Mouse (Mus musculus) lung, embryonic 15.5 days (tissue): ENCODE data around the gene Asf1a. TPM values are rescaled to one million over a fixed set of nuclear protein-coding genes. Genes with fewer than 3 reads are reported as not detected.

Experiments
- ATAC-seq: fragments of 200-750 bp; cut with Nextera tagmentation; 2 replicates; pipeline ENCODE4 v1.8.0; 2017; ENCODE audit warnings: moderate number of reproducible peaks, borderline replicate concordance; ENCODE audit not compliant: low FRiP score, low TSS enrichment; ENCODE audit errors: extremely low read depth
- H3K27ac ChIP-seq: fragments of 300-500 bp; sonication (generic); 2 replicates; pipeline ENCODE4 v1.5.1; 2015; ENCODE audit warnings: moderate library complexity, mild to moderate bottlenecking, inconsistent platforms
- H3K27me3 ChIP-seq: fragments of 300-500 bp; sonication (generic); 2 replicates; pipeline ENCODE4 v1.6.1; 2015; ENCODE audit warnings: inconsistent platforms
- H3K36me3 ChIP-seq: fragments of 300-500 bp; sonication (generic); 2 replicates; pipeline ENCODE4 v1.6.1; 2015; ENCODE audit warnings: inconsistent platforms
- H3K4me1 ChIP-seq: fragments of 300-500 bp; sonication (generic); 2 replicates; pipeline ENCODE4 v1.6.1; 2015; ENCODE audit warnings: inconsistent platforms
- H3K4me2 ChIP-seq: fragments of 300-500 bp; sonication (generic); 2 replicates; pipeline ENCODE4 v1.6.1; 2015; ENCODE audit warnings: inconsistent platforms, mild to moderate bottlenecking, moderate library complexity
- H3K4me3 ChIP-seq: fragments of 300-500 bp; sonication (generic); 2 replicates; pipeline ENCODE4 v1.5.1; 2015; ENCODE audit warnings: mild to moderate bottlenecking, inconsistent platforms
- H3K9ac ChIP-seq: fragments of 300-500 bp; sonication (generic); 2 replicates; pipeline ENCODE4 v1.6.1; 2015; ENCODE audit warnings: inconsistent platforms
- H3K9me3 ChIP-seq: fragments of 300-500 bp; sonication (generic); 2 replicates; pipeline ENCODE4 v1.6.1; 2016; ENCODE audit warnings: inconsistent platforms
- WGBS: fragments of 180-500 bp; shearing (Covaris S2); methylation state at CpG from one replicate; pipeline ENCODE4 v1.1.7; 2015; 5-methylcytosine and 5-hydroxymethylcytosine counted together
- polyA plus RNA-seq: library from polyadenylated mRNA; unstranded; fragments of >200 nt; fragmentation: Nextera tagmentation; extraction: Ambion mirVana; gene quantifications from 2 replicates; pipeline ENCODE4 v1.2.1, GENCODE M21; 2015

Asf1a gene
- polyA plus RNA-seq = 122 and 128 TPM in 2 replicates

- 0 out of 2 replicates have a peak, but pooled peaks cover 10% of the 10 kb centered on the region for H3K36me3 ChIP-seq
- peak; percentile 99 for ATAC-seq
- 2% methylated on average over 52 of the region's 52 CpGs for WGBS
- H3K27me3 ChIP-seq = no peaks in the 10 kb centered on the region
- peak within 1 kb of the TSS; percentile 96 for H3K9ac ChIP-seq
- peaks cover 26% of the 10 kb centered on the region for H3K4me1 ChIP-seq
- H3K27ac ChIP-seq = peak within 1 kb of the TSS; percentile 99
- peak within 1 kb of the TSS; percentile 99 for H3K4me3 ChIP-seq
- H3K9me3 ChIP-seq = no peaks in the 10 kb centered on the region
- peak within 1 kb of the TSS; percentile 72 for H3K4me2 ChIP-seq
Measured at GRCm38 (mm10) chr10:53596677-53597120, at the start of gene Asf1a. TSS of gene Asf1a (plus strand) at chr10:53596757.

- no peak for ATAC-seq
- 87% methylated on average over 5 of the region's 5 CpGs for WGBS
- no peak overlapping the region for H3K4me3 ChIP-seq
- H3K4me2 ChIP-seq = no peak overlapping the region
- no peaks in the 10 kb centered on the region for H3K36me3 ChIP-seq
- H3K9ac ChIP-seq = no peak overlapping the region
- H3K4me1 ChIP-seq = no peaks in the 10 kb centered on the region
- H3K27ac ChIP-seq = no peak overlapping the region
- H3K9me3 ChIP-seq = no peaks in the 10 kb centered on the region
- H3K27me3 ChIP-seq = no peaks in the 10 kb centered on the region
Measured at GRCm38 (mm10) chr10:53562001-53562400, 34.6 kb upstream of the Asf1a start.

GRCm38 (mm10) chr10:53565538-53565937 is 31.0 kb upstream of the Asf1a start:
- H3K4me2 ChIP-seq = no peak overlapping the region
- no peaks in the 10 kb centered on the region for H3K4me1 ChIP-seq
- no peaks in the 10 kb centered on the region for H3K27me3 ChIP-seq
- H3K4me3 ChIP-seq = no peak overlapping the region
- H3K27ac ChIP-seq = no peak overlapping the region
- no peaks in the 10 kb centered on the region for H3K36me3 ChIP-seq
- ATAC-seq = no peak
- 82% methylated on average over 2 of the region's 2 CpGs for WGBS
- H3K9ac ChIP-seq = no peak overlapping the region
- H3K9me3 ChIP-seq = no peaks in the 10 kb centered on the region

GRCm38 (mm10) chr10:53568531-53568930 is 28.0 kb upstream of the Asf1a start:
- Histone ChIP-seq H3K36me3 (no peaks in the 10 kb centered on the region), H3K27ac (no peak overlapping the region), H3K4me1 (no peaks in the 10 kb centered on the region), H3K9ac (no peak overlapping the region), H3K9me3 (no peaks in the 10 kb centered on the region), H3K4me3 (no peak overlapping the region), H3K27me3 (no peaks in the 10 kb centered on the region), H3K4me2 (no peak overlapping the region)
- ATAC-seq = no peak

- H3K4me3 ChIP-seq = peak overlapping the region; percentile 46
- peaks cover 11% of the 10 kb centered on the region for H3K4me1 ChIP-seq
- 0 out of 2 replicates have a peak overlapping the region, but pooled peaks have one; percentile 27 for H3K27ac ChIP-seq
- no peak overlapping the region for H3K9ac ChIP-seq
- H3K36me3 ChIP-seq = no peaks in the 10 kb centered on the region
- H3K4me2 ChIP-seq = peak overlapping the region; percentile 86
- H3K27me3 ChIP-seq = no peaks in the 10 kb centered on the region
- whole genome bisulfite sequencing = 32% methylated on average over 7 of the region's 7 CpGs
- H3K9me3 ChIP-seq = no peaks in the 10 kb centered on the region
- peak; percentile 60 for ATAC-seq
Measured at GRCm38 (mm10) chr10:53580137-53580536, 16.4 kb upstream of the Asf1a start.

GRCm38 (mm10) chr10:53580621-53581081 is 15.9 kb upstream of the Asf1a start:
- Histone ChIP-seq H3K4me3 (peak overlapping the region; percentile 46), H3K9me3 (no peaks in the 10 kb centered on the region), H3K27me3 (no peaks in the 10 kb centered on the region), H3K36me3 (no peaks in the 10 kb centered on the region), H3K9ac (peak overlapping the region; percentile 32), H3K4me1 (peaks cover 11% of the 10 kb centered on the region), H3K27ac (peak overlapping the region; percentile 27; the same call in 1 of the 2 replicates), H3K4me2 (peak overlapping the region; percentile 86)
- 3% methylated on average over 14 of the region's 14 CpGs for WGBS
- peak; percentile 94 for ATAC-seq

GRCm38 (mm10) chr10:53581087-53581486 is 15.5 kb upstream of the Asf1a start:
- no peak overlapping the region for H3K27ac ChIP-seq
- peak; percentile 65; the same call in 1 of the 2 replicates for ATAC-seq
- no peaks in the 10 kb centered on the region for H3K9me3 ChIP-seq
- H3K4me3 ChIP-seq = peak overlapping the region; percentile 46
- H3K4me2 ChIP-seq = peak overlapping the region; percentile 86
- WGBS = 12% methylated on average over 9 of the region's 12 CpGs
- H3K9ac ChIP-seq = peak overlapping the region; percentile 32
- H3K36me3 ChIP-seq = no peaks in the 10 kb centered on the region
- peaks cover 11% of the 10 kb centered on the region for H3K4me1 ChIP-seq
- H3K27me3 ChIP-seq = no peaks in the 10 kb centered on the region

GRCm38 (mm10) chr10:53585777-53586176 is 10.8 kb upstream of the Asf1a start:
- Histone ChIP-seq H3K9me3 (no peaks in the 10 kb centered on the region), H3K27ac (no peak overlapping the region), H3K36me3 (no peaks in the 10 kb centered on the region), H3K27me3 (no peaks in the 10 kb centered on the region), H3K4me3 (no peak overlapping the region), H3K9ac (no peak overlapping the region), H3K4me1 (peaks cover 5% of the 10 kb centered on the region; the same call in 1 of the 2 replicates), H3K4me2 (no peak overlapping the region)
- 77% methylated on average over 3 of the region's 3 CpGs for WGBS
- ATAC-seq = no peak

GRCm38 (mm10) chr10:53595744-53596676 is 547 bp upstream of the Asf1a start:
- ATAC-seq = no peak; the same call in 1 of the 2 replicates
- H3K27ac ChIP-seq = peak overlapping the region; percentile 96
- no peaks in the 10 kb centered on the region for H3K9me3 ChIP-seq
- peak overlapping the region; percentile 99 for H3K4me3 ChIP-seq
- peaks cover 26% of the 10 kb centered on the region for H3K4me1 ChIP-seq
- WGBS = 4% methylated on average over 27 of the region's 27 CpGs
- peak overlapping the region; percentile 64 for H3K9ac ChIP-seq
- H3K4me2 ChIP-seq = peak overlapping the region; percentile 72
- H3K36me3 ChIP-seq = 0 out of 2 replicates have a peak, but pooled peaks cover 4% of the 10 kb centered on the region
- H3K27me3 ChIP-seq = no peaks in the 10 kb centered on the region

- Histone ChIP-seq H3K4me1 (peaks cover 26% of the 10 kb centered on the region), H3K9me3 (no peaks in the 10 kb centered on the region), H3K9ac (peak overlapping the region; percentile 96), H3K27me3 (no peaks in the 10 kb centered on the region), H3K4me2 (peak overlapping the region; percentile 63), H3K36me3 (peaks cover 14% of the 10 kb centered on the region; the same call in 1 of the 2 replicates), H3K4me3 (peak overlapping the region; percentile 99), H3K27ac (peak overlapping the region; percentile 99)
- under 1% methylated on average over 86 of the region's 99 CpGs for WGBS
- peak; percentile 15; the same call in 1 of the 2 replicates for ATAC-seq
Measured at GRCm38 (mm10) chr10:53597121-53597881, 744 bp downstream of the Asf1a start.

GRCm38 (mm10) chr10:53598821-53599220 is 2.3 kb downstream of the Asf1a start:
- 47% methylated on average over 5 of the region's 5 CpGs for WGBS
- peak overlapping the region; percentile 20 for H3K4me3 ChIP-seq

More at GRCm38 (mm10) chr10:53598821-53599220, 2.3 kb downstream of the Asf1a start:
- Histone ChIP-seq H3K27ac (no peak overlapping the region), H3K9me3 (no peaks in the 10 kb centered on the region), H3K36me3 (peaks cover 27% of the 10 kb centered on the region; the same call in 1 of the 2 replicates), H3K27me3 (no peaks in the 10 kb centered on the region), H3K9ac (no peak overlapping the region), H3K4me1 (peaks cover 26% of the 10 kb centered on the region), H3K4me2 (peak overlapping the region; percentile 63)
- no peak for ATAC-seq
